Mouse (Mus musculus) liver, adult 2 months (tissue): Measurements from ENCODE around the gene Plcb4. TPM values are rescaled to one million over a fixed set of nuclear protein-coding genes. Genes with fewer than 3 reads are reported as not detected.

Experiments
- DNase-seq: peaks from one replicate; pipeline ENCODE4 v3.0.0-alpha.2; 2011; ENCODE audit warnings: low read depth, low spot score; ENCODE audit errors: extremely low read depth
- H3K27ac ChIP-seq: fragments of 200-500 bp; replicated peaks from 2 replicates; pipeline ENCODE4 v1.5.1; 2012; ENCODE audit warnings: low read depth, mild to moderate bottlenecking, control low read depth, inconsistent platforms, low read length; ENCODE audit not compliant: insufficient read depth
- H3K27me3 ChIP-seq: fragments of 200-500 bp; 2 replicates; pipeline ENCODE4 v1.6.1; 2012; ENCODE audit warnings: mild to moderate bottlenecking, moderate library complexity, low read length, inconsistent platforms; ENCODE audit not compliant: control insufficient read depth, insufficient read depth
- H3K36me3 ChIP-seq: fragments of 200-500 bp; 2 replicates; pipeline ENCODE4 v1.6.1; 2012; ENCODE audit warnings: low read length, inconsistent platforms; ENCODE audit not compliant: control insufficient read depth, insufficient read depth
- H3K4me1 ChIP-seq: fragments of 200-500 bp; 2 replicates; pipeline ENCODE4 v1.6.1; 2011; ENCODE audit warnings: low read length; ENCODE audit not compliant: control insufficient read depth, insufficient read depth
- H3K4me3 ChIP-seq: fragments of 200-500 bp; 2 replicates; pipeline ENCODE4 v1.5.1; 2011; ENCODE audit warnings: low read depth, mild to moderate bottlenecking, control low read depth, low read length, moderate library complexity; ENCODE audit not compliant: insufficient read depth
- H3K79me2 ChIP-seq: fragments of 200-500 bp; 2 replicates; pipeline ENCODE4 v1.6.1; 2012; ENCODE audit warnings: inconsistent platforms, mild to moderate bottlenecking, low read length, moderate library complexity; ENCODE audit not compliant: control insufficient read depth, insufficient read depth
- H3K9ac ChIP-seq: fragments of 200-500 bp; 2 replicates; pipeline ENCODE4 v1.6.1; 2012; ENCODE audit warnings: low read depth, mild to moderate bottlenecking, control low read depth, inconsistent platforms, low read length
- CTCF ChIP-seq: fragments of 200-500 bp; IDR thresholded peaks from 2 replicates; pipeline ENCODE4 v1.5.1; 2011; ENCODE audit warnings: low read depth, low read length, control low read depth
- POLR2A ChIP-seq: fragments of 200-500 bp; IDR thresholded peaks from 2 replicates; pipeline ENCODE4 v1.6.1; 2011; ENCODE audit warnings: low read length, control low read depth; ENCODE audit not compliant: insufficient read depth; ENCODE audit errors: extremely low read depth
- WGBS: fragments of 180-500 bp; shearing (Covaris S2); methylation state at CpG from one replicate; pipeline ENCODE4 v1.1.7; 2018; 5-methylcytosine and 5-hydroxymethylcytosine counted together
- polyA plus RNA-seq: library from polyadenylated mRNA; depleted of rRNA; stranded (reverse); fragments of >200 nt; gene quantifications from 2 replicates; pipeline ENCODE4 v1.2.3, GENCODE M21; 2012
- total RNA-seq: library from RNA; depleted of rRNA; stranded (reverse); fragments of >200 nt; gene quantifications from 2 replicates; pipeline ENCODE4 v1.2.3, GENCODE M21; 2014

The Plcb4 gene
- total and polyA plus RNA-seq, 2 experiments: 0.88 to 4.3 TPM

DNA sequence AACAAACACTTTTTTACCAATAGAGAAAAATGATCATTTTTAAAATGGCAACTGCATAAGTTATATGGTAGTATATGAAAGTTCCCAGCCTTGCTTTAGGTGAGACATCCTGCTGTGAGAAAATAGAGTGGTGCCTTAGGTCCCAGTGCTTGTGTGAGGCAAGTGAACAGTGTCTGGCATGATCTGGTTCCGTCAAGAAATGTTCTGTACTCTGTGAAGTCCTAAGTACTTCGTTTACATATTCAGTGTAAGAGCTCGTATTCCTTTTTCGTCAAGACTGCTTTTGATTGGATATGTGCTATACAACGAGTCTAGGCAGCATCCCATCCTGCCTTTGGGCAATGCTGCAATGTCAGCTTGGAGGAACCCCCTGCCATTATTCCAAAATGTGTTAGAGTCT is 342.1 kb downstream of the Plcb4 start:
- Histone ChIP-seq H3K9ac (no peak overlapping the region), H3K4me3 (no peak overlapping the region), H3K27me3 (no peaks in the 10 kb centered on the region), H3K79me2 (no peaks in the 10 kb centered on the region), H3K4me1 (no peaks in the 10 kb centered on the region), H3K27ac (no peak overlapping the region), H3K36me3 (no peaks in the 10 kb centered on the region)
- DNase-seq: no peak
- 77% methylated on average over 5 of the region's 5 CpGs for WGBS
- TF ChIP-seq CTCF (no peak), POLR2A (no peak)

DNA sequence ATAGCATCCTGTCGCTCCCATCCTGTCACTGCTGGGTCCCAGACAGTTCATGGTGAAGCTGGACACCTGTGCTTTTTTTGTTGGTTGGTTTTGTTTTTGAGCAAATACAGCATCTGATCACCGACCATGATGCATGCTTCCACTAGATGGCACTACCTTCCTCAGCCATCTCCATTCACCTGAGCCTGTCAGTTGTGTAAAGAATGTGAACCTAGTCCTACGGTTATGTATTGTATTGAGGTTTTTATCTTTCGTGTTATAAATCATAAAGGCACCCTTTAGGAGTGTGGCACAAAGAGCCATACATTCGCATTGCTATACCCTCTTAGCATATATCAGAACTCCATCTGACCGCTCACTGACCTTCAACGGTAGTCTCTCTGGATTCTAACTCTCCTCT is 343.3 kb downstream of the Plcb4 start:
- 51% methylated on average over 7 of the region's 7 CpGs for WGBS
- no peak for DNase-seq
- Histone ChIP-seq H3K36me3 (no peaks in the 10 kb centered on the region), H3K27me3 (no peaks in the 10 kb centered on the region), H3K4me3 (no peak overlapping the region), H3K27ac (no peak overlapping the region), H3K79me2 (no peaks in the 10 kb centered on the region), H3K9ac (no peak overlapping the region), H3K4me1 (no peaks in the 10 kb centered on the region)
- TF ChIP-seq CTCF (peak; percentile 25; the same call in 1 of the 2 replicates), POLR2A (no peak)

DNA sequence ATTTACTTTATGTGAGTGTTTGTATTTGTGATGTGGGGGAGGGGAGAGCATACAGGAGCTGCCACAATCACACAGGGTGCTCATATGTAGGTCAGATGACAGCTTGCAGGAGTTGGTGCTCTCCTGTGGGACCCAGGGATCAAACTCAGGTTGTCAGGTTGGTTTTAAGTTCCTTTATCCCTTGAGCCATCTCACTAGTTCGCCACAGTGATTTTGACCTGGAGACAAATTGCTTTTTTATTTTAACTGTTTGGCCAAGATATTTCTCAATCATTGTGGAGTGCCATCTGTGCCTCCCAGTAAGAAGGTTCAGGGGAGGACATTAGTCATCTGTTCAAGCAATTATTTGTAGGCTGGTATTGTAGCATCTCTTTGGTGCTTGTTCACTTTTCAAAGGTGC is 345.0 kb downstream of the Plcb4 start:
- no peaks in the 10 kb centered on the region for H3K79me2 ChIP-seq
- no peaks in the 10 kb centered on the region for H3K36me3 ChIP-seq
- DNase-seq: no peak
- no peak for TF ChIP-seq CTCF
- no peak for TF ChIP-seq POLR2A
- 21% methylated on average over 1 of the region's 1 CpGs for WGBS
- H3K4me1 ChIP-seq: no peaks in the 10 kb centered on the region
- H3K27ac ChIP-seq: no peak overlapping the region
- no peak overlapping the region for H3K4me3 ChIP-seq
- no peaks in the 10 kb centered on the region for H3K27me3 ChIP-seq
- no peak overlapping the region for H3K9ac ChIP-seq

DNA sequence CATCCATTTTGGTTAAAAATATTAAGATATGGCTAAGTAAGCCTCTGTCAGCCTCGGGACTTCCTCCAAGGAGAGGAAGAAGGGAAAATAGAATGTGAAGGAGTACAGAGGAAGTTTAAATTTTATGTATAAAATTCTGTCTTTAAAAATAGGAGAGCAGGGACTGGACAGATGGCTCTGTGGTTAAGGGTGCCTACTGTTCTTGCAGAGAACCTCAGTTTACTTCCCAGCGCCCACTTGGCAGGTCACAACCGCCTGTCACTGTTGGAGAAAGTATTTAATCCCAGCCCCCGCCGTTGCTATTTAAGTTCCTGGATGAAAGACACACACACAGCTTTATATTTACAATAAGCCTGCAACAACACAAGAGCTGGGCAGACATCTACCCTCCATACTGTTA is 347.5 kb downstream of the Plcb4 start:
- Histone ChIP-seq H3K9ac (no peak overlapping the region), H3K27me3 (no peaks in the 10 kb centered on the region), H3K4me3 (no peak overlapping the region), H3K4me1 (no peaks in the 10 kb centered on the region), H3K36me3 (no peaks in the 10 kb centered on the region), H3K27ac (no peak overlapping the region), H3K79me2 (no peaks in the 10 kb centered on the region)
- TF ChIP-seq POLR2A (no peak), CTCF (no peak)
- 91% methylated on average over 5 of the region's 5 CpGs for WGBS
- no peak for DNase-seq

GRCm38 (mm10) chr2:136012759-136013158 is 353.9 kb downstream of the Plcb4 start:
- TF ChIP-seq POLR2A (no peak), CTCF (no peak)
- no peaks in the 10 kb centered on the region for H3K36me3 ChIP-seq
- 93% methylated on average over 9 of the region's 9 CpGs for WGBS
- no peak overlapping the region for H3K9ac ChIP-seq
- H3K79me2 ChIP-seq: no peaks in the 10 kb centered on the region
- H3K27me3 ChIP-seq: no peaks in the 10 kb centered on the region
- no peak overlapping the region for H3K4me3 ChIP-seq
- no peak overlapping the region for H3K27ac ChIP-seq
- H3K4me1 ChIP-seq: no peaks in the 10 kb centered on the region
- no peak for DNase-seq

GRCm38 (mm10) chr2:136048464-136048863 is 389.7 kb downstream of the Plcb4 start:
- Histone ChIP-seq H3K27ac (no peak overlapping the region), H3K27me3 (no peaks in the 10 kb centered on the region), H3K79me2 (no peaks in the 10 kb centered on the region), H3K9ac (no peak overlapping the region), H3K4me3 (no peak overlapping the region), H3K36me3 (no peaks in the 10 kb centered on the region), H3K4me1 (no peaks in the 10 kb centered on the region)
- TF ChIP-seq POLR2A (no peak), CTCF (no peak)
- no peak for DNase-seq
- 91% methylated on average over 4 of the region's 4 CpGs for WGBS
